Mouse (Mus musculus) limb, embryonic 11.5 days (tissue): ENCODE measurements around the gene Crocc. TPM values are rescaled to one million over a fixed set of nuclear protein-coding genes. Genes with fewer than 3 reads are reported as not detected.

ENCODE experiments used
- ATAC-seq: fragments of 200-750 bp; cut with Nextera tagmentation; 2 replicates; pipeline ENCODE4 v1.8.0; 2017; ENCODE audit warnings: low read depth; ENCODE audit not compliant: insufficient number of reproducible peaks, low FRiP score, low TSS enrichment
- DNase-seq: peaks from one replicate; pipeline ENCODE4 v3.0.0-alpha.2; 2015; ENCODE audit warnings: low spot score
- H3K27ac ChIP-seq: fragments of 300-500 bp; sonication (generic); replicated peaks from 2 replicates; pipeline ENCODE4 v1.5.1; 2014; ENCODE audit warnings: low read depth, mild to moderate bottlenecking, low read length
- H3K27me3 ChIP-seq: fragments of 300-500 bp; sonication (generic); 2 replicates; pipeline ENCODE4 v1.6.1; 2014; ENCODE audit warnings: mild to moderate bottlenecking, low read length, mixed read lengths; ENCODE audit not compliant: control insufficient read depth, insufficient read depth
- H3K36me3 ChIP-seq: fragments of 300-500 bp; sonication (generic); 2 replicates; pipeline ENCODE4 v1.6.1; 2014; ENCODE audit warnings: mild to moderate bottlenecking, low read length, moderate library complexity, mixed read lengths; ENCODE audit not compliant: control insufficient read depth, insufficient read depth
- H3K4me1 ChIP-seq: fragments of 300-500 bp; sonication (generic); 2 replicates; pipeline ENCODE4 v1.6.1; 2014; ENCODE audit warnings: low read length, mixed read lengths; ENCODE audit not compliant: control insufficient read depth, insufficient read depth
- H3K4me2 ChIP-seq: fragments of 300-500 bp; sonication (generic); 2 replicates; pipeline ENCODE4 v1.6.1; 2014; ENCODE audit warnings: low read depth, mild to moderate bottlenecking, moderate library complexity; ENCODE audit not compliant: severe bottlenecking
- H3K4me3 ChIP-seq: fragments of 300-500 bp; sonication (generic); 2 replicates; pipeline ENCODE4 v1.5.1; 2014; ENCODE audit warnings: low read depth, low read length
- H3K9ac ChIP-seq: fragments of 300-500 bp; sonication (generic); 2 replicates; pipeline ENCODE4 v1.6.1; 2014; ENCODE audit warnings: mild to moderate bottlenecking, low read length
- H3K9me3 ChIP-seq: fragments of 300-500 bp; sonication (generic); 2 replicates; pipeline ENCODE4 v1.6.1; 2016; ENCODE audit warnings: low read length; ENCODE audit not compliant: control insufficient read depth
- WGBS: fragments of 180-500 bp; shearing (Covaris S2); extraction: QIAGEN DNeasy Blood & Tissue Kit; methylation state at CpG from one replicate; pipeline ENCODE4 v1.1.7; 2014; 5-methylcytosine and 5-hydroxymethylcytosine counted together
- polyA plus RNA-seq: library from polyadenylated mRNA; unstranded; fragments of >200 nt; fragmentation: Nextera tagmentation; extraction: Ambion mirVana; gene quantifications from 2 replicates; pipeline ENCODE4 v1.2.1, GENCODE M21; 2014

Crocc gene
- polyA plus RNA-seq, 1 experiment from 2014 or later = 9.0 TPM

DNA sequence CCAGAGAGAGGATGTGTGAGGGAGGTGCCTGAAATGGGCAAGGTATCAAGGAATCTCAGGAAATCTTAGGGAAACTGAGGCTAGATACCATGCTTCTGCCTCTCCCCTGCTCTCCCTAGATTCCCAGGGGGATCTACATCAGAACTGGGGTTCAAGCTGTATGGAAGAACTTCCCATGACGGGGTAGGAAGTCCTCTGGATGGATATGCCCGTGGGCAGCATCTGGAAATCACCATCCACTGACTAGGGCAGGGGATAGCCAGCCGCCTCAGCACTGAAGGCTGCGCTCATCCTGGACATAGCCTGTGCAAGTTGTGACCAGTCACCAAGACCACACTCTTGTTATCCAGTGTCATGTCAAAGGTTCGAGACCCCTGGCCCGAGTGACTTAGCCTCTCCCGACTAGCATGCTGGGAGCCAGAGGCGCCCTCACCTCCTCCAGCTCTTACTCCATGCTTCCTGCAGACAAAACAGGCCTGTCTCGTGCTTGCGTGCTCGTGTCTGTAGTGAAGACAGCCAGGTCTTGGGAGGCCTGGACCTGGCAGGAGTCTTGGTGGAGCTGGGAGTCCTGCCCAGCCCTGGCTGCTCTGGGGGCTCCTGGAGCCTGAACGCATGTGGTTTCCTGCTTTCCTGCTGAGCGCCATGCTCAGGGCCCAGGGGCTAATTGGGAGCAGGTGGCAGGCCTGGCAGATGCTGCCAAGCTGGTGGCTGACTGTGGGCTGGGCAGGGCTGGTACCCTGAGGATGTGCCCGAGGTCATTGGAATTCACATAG is 48.6 kb downstream of the Crocc start:
- H3K9me3 ChIP-seq = no peaks in the 10 kb centered on the region
- peaks cover 17% of the 10 kb centered on the region for H3K4me1 ChIP-seq
- 31% methylated on average over 14 of the region's 14 CpGs for WGBS
- peak overlapping the region; percentile 75 for H3K9ac ChIP-seq
- peaks cover 28% of the 10 kb centered on the region for H3K36me3 ChIP-seq
- H3K27ac ChIP-seq = peak overlapping the region; percentile 74
- peak overlapping the region; percentile 54 for H3K4me3 ChIP-seq
- H3K27me3 ChIP-seq = no peaks in the 10 kb centered on the region
- DNase-seq (peak; percentile 63), ATAC-seq (no peak)
- peak overlapping the region; percentile 93 for H3K4me2 ChIP-seq

- WGBS = 1% methylated on average over 17 of the region's 17 CpGs
- Histone ChIP-seq H3K9me3 (no peaks in the 10 kb centered on the region), H3K27me3 (no peaks in the 10 kb centered on the region), H3K36me3 (peaks cover 32% of the 10 kb centered on the region), H3K4me3 (peak overlapping the region; percentile 54), H3K4me2 (peak overlapping the region; percentile 93), H3K4me1 (peaks cover 17% of the 10 kb centered on the region), H3K9ac (peak overlapping the region; percentile 75), H3K27ac (peak overlapping the region; percentile 74)
- DNase-seq (peak; percentile 79), ATAC-seq (peak; percentile 37; the same call in 1 of the 2 replicates)
Measured at GRCm38 (mm10) chr4:141010941-141011429, 49.4 kb downstream of the Crocc start.

DNA sequence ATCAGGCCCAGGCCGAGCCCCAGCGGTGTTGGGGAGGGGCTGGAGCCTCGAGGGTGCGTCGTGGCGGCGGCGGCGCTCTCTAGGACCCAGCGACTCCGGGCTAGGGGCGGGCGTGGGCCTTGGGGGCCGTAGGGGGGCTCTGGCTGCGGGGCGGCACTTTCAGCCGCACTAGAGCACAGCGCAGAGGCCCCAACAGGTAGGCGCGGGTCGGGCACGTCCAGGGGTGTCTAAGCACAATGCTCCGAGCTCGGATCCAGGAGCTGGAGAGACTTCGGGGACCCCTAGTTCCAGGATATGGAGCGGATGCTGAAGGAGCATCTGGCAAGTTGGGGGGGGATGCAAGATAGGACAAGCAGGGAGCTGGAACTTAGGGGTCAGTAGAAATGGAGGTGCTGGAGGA is 49.8 kb downstream of the Crocc start:
- DNase-seq = peak; percentile 89
- Histone ChIP-seq H3K4me3 (peak overlapping the region; percentile 54), H3K9me3 (no peaks in the 10 kb centered on the region), H3K4me1 (peaks cover 17% of the 10 kb centered on the region), H3K27me3 (no peaks in the 10 kb centered on the region), H3K36me3 (peaks cover 34% of the 10 kb centered on the region), H3K9ac (peak overlapping the region; percentile 75), H3K27ac (peak overlapping the region; percentile 74), H3K4me2 (peak overlapping the region; percentile 93)
- ATAC-seq = peak; percentile 81
- WGBS = 0% methylated on average over 26 of the region's 26 CpGs

- Histone ChIP-seq H3K36me3 (peaks cover 30% of the 10 kb centered on the region), H3K27me3 (no peaks in the 10 kb centered on the region), H3K27ac (peak within 1 kb of the TSS; percentile 74), H3K4me3 (peak within 1 kb of the TSS; percentile 54), H3K4me2 (peak within 1 kb of the TSS; percentile 93), H3K4me1 (peaks cover 17% of the 10 kb centered on the region), H3K9me3 (no peaks in the 10 kb centered on the region), H3K9ac (peak within 1 kb of the TSS; percentile 75)
- 14% methylated on average over 7 of the region's 7 CpGs for WGBS
- DNase-seq (no peak), ATAC-seq (no peak)
Measured at GRCm38 (mm10) chr4:141010118-141010517, 50.2 kb downstream of the Crocc start, which contains the start of gene Mfap2. Gene Mfap2, plus strand, starts transcription at chr4:141010418.

DNA sequence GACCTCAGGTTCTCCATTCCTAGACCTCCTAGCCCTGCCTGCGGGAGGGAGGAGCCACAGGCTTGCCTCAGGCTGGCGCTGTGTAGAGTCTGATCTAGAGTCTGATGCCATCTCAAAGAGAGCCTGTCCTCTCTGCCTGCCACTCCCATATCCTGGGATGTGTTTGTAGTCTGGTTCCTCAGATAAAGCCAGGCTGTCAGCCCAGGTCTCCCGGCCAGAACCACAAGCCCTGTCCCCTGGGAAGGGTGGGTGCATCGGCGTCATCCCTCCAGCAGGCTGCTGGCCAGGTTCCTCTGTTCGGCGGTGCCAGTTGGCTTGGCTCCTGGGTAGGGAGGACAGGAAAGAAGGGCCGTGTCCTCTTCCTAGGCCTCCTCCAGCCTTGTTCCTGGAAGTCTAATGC is 52.3 kb downstream of the Crocc start:
- no peak overlapping the region for H3K27ac ChIP-seq
- H3K4me3 ChIP-seq = no peak overlapping the region
- no peaks in the 10 kb centered on the region for H3K27me3 ChIP-seq
- 85% methylated on average over 8 of the region's 8 CpGs for WGBS
- H3K4me2 ChIP-seq = no peak overlapping the region
- H3K9ac ChIP-seq = no peak overlapping the region
- DNase-seq (no peak), ATAC-seq (no peak)
- H3K36me3 ChIP-seq = peaks cover 26% of the 10 kb centered on the region
- H3K9me3 ChIP-seq = no peaks in the 10 kb centered on the region
- H3K4me1 ChIP-seq = peaks cover 17% of the 10 kb centered on the region

GRCm38 (mm10) chr4:141005983-141006382 is 54.4 kb downstream of the Crocc start:
- Histone ChIP-seq H3K9ac (no peak overlapping the region), H3K36me3 (peaks cover 29% of the 10 kb centered on the region), H3K4me1 (0 out of 2 replicates have a peak, but pooled peaks cover 5% of the 10 kb centered on the region), H3K27ac (no peak overlapping the region), H3K4me2 (no peak overlapping the region), H3K27me3 (no peaks in the 10 kb centered on the region), H3K4me3 (no peak overlapping the region), H3K9me3 (no peaks in the 10 kb centered on the region)
- ATAC-seq (no peak), DNase-seq (no peak)
- WGBS = 77% methylated on average over 13 of the region's 13 CpGs

DNA sequence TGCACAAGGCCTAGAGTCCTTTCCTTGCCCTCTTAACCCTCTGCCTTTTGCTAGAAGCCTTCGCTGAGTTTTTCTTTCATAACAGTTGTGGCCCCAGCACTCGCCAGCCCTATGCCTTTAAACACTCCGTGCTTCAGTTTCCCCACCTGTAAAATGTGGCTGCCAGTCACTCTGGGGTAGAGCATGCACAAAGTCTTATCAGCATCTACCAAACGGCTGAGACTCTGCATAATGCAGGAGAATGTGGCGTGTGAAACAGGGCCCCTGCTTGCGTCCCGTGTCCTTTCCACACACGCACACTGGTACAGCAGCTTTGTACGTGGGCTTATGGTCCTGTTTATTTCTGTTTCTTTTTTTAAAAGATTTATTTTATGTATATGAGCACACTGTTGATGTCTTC is 63.5 kb downstream of the Crocc start:
- DNase-seq (no peak), ATAC-seq (no peak)
- Histone ChIP-seq H3K4me1 (no peaks in the 10 kb centered on the region), H3K4me3 (no peak overlapping the region), H3K9ac (no peak overlapping the region), H3K27me3 (no peaks in the 10 kb centered on the region), H3K27ac (no peak overlapping the region), H3K4me2 (no peak overlapping the region), H3K9me3 (no peaks in the 10 kb centered on the region), H3K36me3 (peaks cover 20% of the 10 kb centered on the region)
- 94% methylated on average over 9 of the region's 9 CpGs for WGBS

DNA sequence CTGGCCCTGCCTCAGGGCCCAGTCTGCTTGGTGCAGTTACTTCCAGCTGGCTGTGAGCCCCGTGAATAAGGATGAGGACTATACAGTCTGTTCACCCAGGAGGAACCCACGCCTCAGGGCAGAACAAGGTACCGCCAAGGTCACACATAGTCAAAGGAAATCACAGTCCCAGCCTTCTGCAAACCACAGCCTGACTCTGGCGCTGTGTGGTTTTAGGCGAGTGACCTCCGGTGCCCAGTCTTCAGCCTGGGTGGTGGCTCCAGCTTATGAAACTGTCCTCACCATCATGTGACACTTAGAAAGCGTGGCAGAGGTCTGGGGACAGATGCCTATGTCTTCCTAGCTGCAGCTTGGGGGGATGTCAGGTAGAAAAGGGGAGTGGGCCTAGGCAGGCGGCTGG is 64.5 kb downstream of the Crocc start:
- 90% methylated on average over 8 of the region's 8 CpGs for WGBS
- H3K27ac ChIP-seq = no peak overlapping the region
- no peak for ATAC-seq
- no peaks in the 10 kb centered on the region for H3K27me3 ChIP-seq
- no peak for DNase-seq
- H3K9ac ChIP-seq = no peak overlapping the region
- H3K4me2 ChIP-seq = no peak overlapping the region
- H3K36me3 ChIP-seq = peaks cover 19% of the 10 kb centered on the region
- H3K4me3 ChIP-seq = no peak overlapping the region
- no peaks in the 10 kb centered on the region for H3K4me1 ChIP-seq
- no peaks in the 10 kb centered on the region for H3K9me3 ChIP-seq
